Mouse (Mus musculus): Measurements from ENCODE around the gene Gipc3. TPM values are rescaled to one million over a fixed set of nuclear protein-coding genes. Genes with fewer than 3 reads are reported as not detected.

The Gipc3 gene
- total RNA-seq, 2 experiments from 2014 or later, result 1.8 to 2.0 TPM

- no peak for DNase-seq
- intact Hi-C loops (cut with DNase I; ENCODE audit: low total_unique reads), result no loop called here
These were observed 51.5 kb downstream of the Gipc3 start, which contains the start of gene Tjp3 for GRCm38 (mm10) chr10:81291511-81292104. TSS of gene Tjp3 (minus strand) at chr10:81291581.

DNA sequence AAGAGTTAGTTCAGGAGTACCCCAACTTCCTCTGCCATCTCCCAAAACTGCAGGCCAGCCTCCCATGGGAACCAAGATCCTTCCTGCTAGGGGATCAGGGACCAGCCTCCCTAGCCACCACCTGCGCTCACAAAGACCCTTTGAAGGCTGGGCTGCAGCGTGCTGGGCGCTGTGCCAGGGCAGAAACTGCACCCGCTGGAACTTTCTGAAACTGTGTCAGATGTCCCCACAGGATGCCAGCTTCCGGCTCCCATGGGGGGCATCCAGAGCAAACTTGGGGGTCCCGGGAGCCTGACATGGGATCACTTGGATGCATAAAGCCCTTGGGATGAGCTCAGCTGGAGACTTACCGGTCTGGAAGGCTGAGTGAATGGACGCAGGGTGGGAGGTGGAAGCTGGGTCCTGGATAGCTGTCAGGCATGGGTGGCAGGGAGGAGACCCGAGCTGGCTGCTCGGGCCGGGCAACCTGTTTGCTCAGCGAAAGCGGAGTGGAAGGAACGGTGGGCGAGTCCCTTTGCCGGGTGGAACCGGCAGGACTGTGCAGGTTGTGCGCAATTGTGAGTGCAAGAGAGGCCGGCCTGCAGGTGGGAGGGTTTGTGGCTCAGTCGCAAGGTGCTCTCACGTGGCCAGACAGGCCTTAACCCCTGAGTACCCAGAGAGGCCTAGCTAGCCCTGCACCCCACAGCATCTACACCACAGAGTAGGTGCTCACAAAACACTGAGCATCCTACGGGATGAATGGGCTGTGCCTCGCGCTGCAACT lies 52.2 kb downstream of the Gipc3 start:
- DNase-seq, result no peak
- intact Hi-C loops (cut with DNase I; ENCODE audit: low total_unique reads), result no loop called here

DNA sequence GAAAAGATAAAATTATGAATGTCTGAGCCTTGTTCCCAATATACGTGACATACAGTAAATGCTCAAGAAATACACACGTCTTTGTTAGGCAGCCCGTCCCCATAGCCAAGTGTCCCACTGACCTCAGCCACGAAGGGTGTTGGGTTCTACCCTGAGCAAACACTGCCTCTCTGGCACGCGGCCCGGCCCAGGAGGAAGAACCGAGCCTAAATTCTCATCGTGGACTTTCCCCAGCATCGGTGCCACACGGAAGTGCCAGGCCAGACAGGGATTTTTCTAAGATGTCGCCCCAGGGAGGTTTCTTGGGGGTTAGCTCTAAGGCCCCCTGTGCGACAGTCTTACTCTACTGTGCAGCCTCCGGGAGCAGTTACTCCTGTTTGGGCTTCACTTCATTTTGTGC lies 53.3 kb downstream of the Gipc3 start:
- DNase-seq, result no peak

GRCm38 (mm10) chr10:81289278-81289677 lies 53.8 kb downstream of the Gipc3 start:
- DNase-seq, result peak; percentile 73

More for the DNA sequence above, 53.3 kb downstream of the Gipc3 start:
- intact Hi-C loops (cut with DNase I; ENCODE audit: low total_unique reads), result loop anchor here (5.0 to 10.0 kb wide), 2 partner anchors 62 to 165 kb away; partner anchors contain the start of genes Hmg20b and Nfic

DNA sequence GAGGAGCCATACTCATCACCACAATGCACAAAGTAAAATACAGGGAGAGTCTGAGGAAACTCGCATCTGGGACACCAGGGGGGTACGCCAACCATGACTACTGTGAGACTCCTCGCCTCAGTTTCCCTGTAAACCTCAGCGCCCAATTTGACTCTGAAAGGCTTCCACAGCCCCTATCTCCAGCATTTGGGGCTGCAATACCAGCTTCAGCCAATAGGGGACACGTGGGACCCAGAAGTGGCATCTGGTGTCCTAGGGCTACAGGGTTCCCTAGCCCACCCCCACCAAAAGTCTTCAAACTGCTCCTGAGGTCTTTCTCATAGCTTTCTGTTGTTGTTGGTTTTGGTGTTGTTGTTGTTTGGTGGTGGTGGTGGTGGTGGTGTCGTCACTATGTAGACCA lies 54.5 kb downstream of the Gipc3 start:
- intact Hi-C loops (cut with DNase I; ENCODE audit: low total_unique reads), result loop anchor here (5.0 to 10.0 kb wide), 2 partner anchors 64 to 166 kb away; partner anchors contain the start of genes Hmg20b and Nfic
- DNase-seq, result no peak

More at GRCm38 (mm10) chr10:81289278-81289677, 53.8 kb downstream of the Gipc3 start:
- intact Hi-C loops (cut with DNase I; ENCODE audit: low total_unique reads), result loop anchor here (5.0 to 10.0 kb wide), 2 partner anchors 63 to 166 kb away; partner anchors contain the start of genes Hmg20b and Nfic

DNA sequence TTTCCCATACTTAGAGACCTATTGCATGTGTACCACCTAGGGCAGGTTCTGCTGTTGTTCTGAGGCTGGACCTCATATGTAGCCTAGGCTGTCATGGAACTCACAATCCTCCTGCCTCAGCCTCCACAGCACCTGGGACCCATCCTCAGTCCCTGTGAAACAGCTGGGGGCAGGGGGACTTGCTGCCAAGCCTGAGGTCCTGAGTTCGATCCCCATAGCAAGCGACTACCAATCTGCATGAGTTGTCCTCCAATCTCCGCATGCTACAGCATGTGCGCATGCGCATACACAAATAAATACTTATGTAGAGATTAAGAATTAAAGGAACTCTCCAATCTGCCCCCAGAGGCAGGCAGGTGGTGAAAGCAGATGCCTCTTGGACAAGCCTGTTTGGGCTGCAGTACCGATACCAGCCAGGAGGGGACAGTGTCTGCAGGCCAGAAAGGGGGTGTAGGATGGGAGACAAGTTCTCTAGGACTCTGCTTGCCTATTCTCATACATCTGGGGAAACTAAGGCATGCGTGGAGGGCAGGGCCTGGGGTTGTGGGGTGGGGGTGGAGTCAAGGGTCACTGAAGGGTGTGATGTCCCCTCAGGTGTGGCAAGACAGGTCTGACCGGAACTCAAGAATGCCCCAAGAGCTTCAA lies 55.4 kb downstream of the Gipc3 start:
- intact Hi-C loops (cut with DNase I; ENCODE audit: low total_unique reads), result loop anchor here (5.0 to 10.0 kb wide), 2 partner anchors 65 to 167 kb away; partner anchors contain the start of genes Hmg20b and Nfic
- DNase-seq, result peak; percentile 54

DNA sequence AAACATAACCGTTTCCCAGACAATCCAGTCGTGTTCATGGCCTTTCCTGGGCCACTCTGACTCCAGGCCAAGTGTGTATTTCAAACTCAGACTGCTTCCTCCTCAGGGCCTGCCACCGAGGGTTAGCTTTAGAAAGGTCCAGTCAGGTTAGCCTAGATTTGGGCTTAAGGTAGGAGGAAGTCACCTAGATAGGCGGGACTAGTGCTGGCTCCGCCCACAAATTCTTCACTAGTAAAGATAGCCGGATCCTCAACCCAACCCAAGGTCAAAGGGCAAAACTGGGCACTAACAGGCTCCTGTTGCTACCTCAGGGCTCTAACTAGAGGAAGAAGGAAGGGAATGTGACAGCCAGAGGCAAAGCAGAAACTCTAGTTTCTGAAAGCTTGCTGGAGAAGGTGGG lies 56.5 kb downstream of the Gipc3 start:
- no peak for DNase-seq
- intact Hi-C loops (cut with DNase I; ENCODE audit: low total_unique reads), result loop anchor here (5.0 to 10.0 kb wide), 2 partner anchors 66 to 168 kb away; partner anchors contain the start of genes Hmg20b and Nfic

GRCm38 (mm10) chr10:81285694-81286450 lies 57.2 kb downstream of the Gipc3 start:
- intact Hi-C loops (cut with DNase I; ENCODE audit: low total_unique reads), result loop anchor here (5.0 to 10.0 kb wide), 2 partner anchors 66 to 169 kb away; partner anchors contain the start of genes Hmg20b and Nfic

More at GRCm38 (mm10) chr10:81285694-81286450, 57.2 kb downstream of the Gipc3 start:
- peak; percentile 91 for DNase-seq

Small RNAs within 50 kb of the gene (microRNA-seq; reads per million reads assigned to microRNA genes)
- 0 reads per million in 2 experiments for gene Mir6913

Other genes with a start within 250 kb of the Gipc3 start
- gene Creb3l3, start 244.4 kb downstream of the Gipc3 start, total RNA-seq (2021), result 1 to 10 TPM in 1 of 2 experiments, under 1 TPM in 1; 0.53 to 1.1 TPM
- 100 to 1,000 TPM; 163 to 171 TPM for gene Map2k2, start 237.4 kb downstream of the Gipc3 start, total RNA-seq (2021)
- 10 to 100 TPM; 28.2 to 30.1 TPM for gene Zbtb7a, start 208.0 kb downstream of the Gipc3 start, total RNA-seq (2021)
- 10 to 100 TPM; 12.3 to 12.8 TPM for gene Pias4, start 175.3 kb downstream of the Gipc3 start, total RNA-seq (2021)
- 100 to 1,000 TPM; 892 to 898 TPM for gene Eef2, start 166.6 kb downstream of the Gipc3 start, total RNA-seq (2021)
- gene Dapk3, start 160.3 kb downstream of the Gipc3 start, total RNA-seq (2021), result 10 to 100 TPM; 21.2 to 24.8 TPM
- gene 4930442H23Rik, start 159.4 kb downstream of the Gipc3 start, total RNA-seq (2021), result not detected
- gene Nmrk2, start 141.2 kb downstream of the Gipc3 start, total RNA-seq (2021), result 1 to 10 TPM; 1.8 to 5.5 TPM
- under 1 TPM in 1 of 2 experiments, not detected in 1; 0.06 TPM for gene Atcay, start 112.4 kb downstream of the Gipc3 start, total RNA-seq (2021)
- gene Zfr2, start 110.1 kb downstream of the Gipc3 start, total RNA-seq (2021), result 1 to 10 TPM; 1.7 to 2.5 TPM
- under 1 TPM; 0.33 to 0.57 TPM for gene Matk, start 90.3 kb downstream of the Gipc3 start, total RNA-seq (2021)
- 10 to 100 TPM; 93.1 to 99.9 TPM for gene Mrpl54, start 76.3 kb downstream of the Gipc3 start, total RNA-seq (2021)
- 10 to 100 TPM; 62.8 to 71.1 TPM for gene Apba3, start 76.3 kb downstream of the Gipc3 start, total RNA-seq (2021)
- gene Tjp3, start 51.7 kb downstream of the Gipc3 start, total RNA-seq (2021), result not detected
- gene Pip5k1c, start 50.3 kb downstream of the Gipc3 start, total RNA-seq (2021), result 10 to 100 TPM; 18.5 to 22.8 TPM
- 1 to 10 TPM; 7.7 to 10.0 TPM for gene Cactin, start 22.2 kb downstream of the Gipc3 start, total RNA-seq (2021)
- gene Tbxa2r, start 14.5 kb downstream of the Gipc3 start, total RNA-seq (2021), result 1 to 10 TPM; 1.5 to 2.2 TPM
- 10 to 100 TPM; 24.3 to 25.8 TPM for gene Hmg20b, start 7.2 kb upstream of the Gipc3 start, total RNA-seq (2021)
- gene Mfsd12, start 14.2 kb upstream of the Gipc3 start, total RNA-seq (2021), result 1 to 10 TPM; 3.7 to 4.0 TPM
- under 1 TPM; 0.37 to 0.42 TPM for gene 4930404N11Rik, start 22.6 kb upstream of the Gipc3 start, total RNA-seq (2021)
- 10 to 100 TPM; 11.9 to 15.4 TPM for gene Fzr1, start 35.2 kb upstream of the Gipc3 start, total RNA-seq (2021)
- gene Dohh, start 41.2 kb upstream of the Gipc3 start, total RNA-seq (2021), result 10 to 100 TPM; 38.6 to 39.8 TPM
- gene Gm48551, start 41.2 kb upstream of the Gipc3 start, total RNA-seq (2021), result under 1 TPM; 0.41 to 0.47 TPM
- under 1 TPM in 1 of 2 experiments, not detected in 1; 0.80 TPM for gene Gm48552, start 45.7 kb upstream of the Gipc3 start, total RNA-seq (2021)
- gene Smim24, start 49.8 kb upstream of the Gipc3 start, total RNA-seq (2021), result under 1 TPM; 0.45 to 0.91 TPM
- gene Nfic, start 112.4 kb upstream of the Gipc3 start, total RNA-seq (2021), result 100 to 1,000 TPM; 262 to 320 TPM
- gene Celf5, start 139.4 kb upstream of the Gipc3 start, total RNA-seq (2021), result under 1 TPM; 0.09 to 0.23 TPM
- gene Ncln, start 153.1 kb upstream of the Gipc3 start, total RNA-seq (2021), result 10 to 100 TPM; 39.1 to 47.3 TPM
- under 1 TPM; 0.64 to 0.86 TPM for gene S1pr4, start 156.9 kb upstream of the Gipc3 start, total RNA-seq (2021)
- 1 to 10 TPM in 1 of 2 experiments, under 1 TPM in 1; 0.60 to 1.2 TPM for gene Gna15, start 181.0 kb upstream of the Gipc3 start, total RNA-seq (2021)
- gene Gna11, start 201.9 kb upstream of the Gipc3 start, total RNA-seq (2021), result 10 to 100 TPM; 31.6 to 34.6 TPM
- gene Aes, start 216.2 kb upstream of the Gipc3 start, total RNA-seq (2021), result 100 to 1,000 TPM; 660 to 698 TPM
- 1 to 10 TPM; 4.3 to 4.4 TPM for gene Tle2, start 231.3 kb upstream of the Gipc3 start, total RNA-seq (2021)